Mouse (Mus musculus) ES-Bruce4 (cell line): ENCODE data around the gene Tmem175. TPM values are rescaled to one million over a fixed set of nuclear protein-coding genes. Genes with fewer than 3 reads are reported as not detected.

Source experiments
- H3K27ac ChIP-seq: 2 replicates; pipeline ENCODE4 v1.5.1; 2012; ENCODE audit warnings: low read length, inconsistent platforms; ENCODE audit not compliant: insufficient read depth
- H3K27me3 ChIP-seq: 2 replicates; pipeline ENCODE4 v1.6.1; 2012; ENCODE audit warnings: mild to moderate bottlenecking, low read length, inconsistent platforms; ENCODE audit not compliant: control insufficient read depth, poor library complexity, insufficient read depth, severe bottlenecking
- H3K36me3 ChIP-seq: 2 replicates; pipeline ENCODE4 v1.6.1; 2012; ENCODE audit warnings: inconsistent platforms, mild to moderate bottlenecking, low read length, moderate library complexity; ENCODE audit not compliant: control insufficient read depth, poor library complexity, insufficient read depth, severe bottlenecking
- H3K4me1 ChIP-seq: one replicate; pipeline ENCODE4 v1.8.1; 2011; ENCODE audit warnings: low read length; ENCODE audit not compliant: control insufficient read depth, insufficient read depth
- H3K4me3 ChIP-seq: 2 replicates; pipeline ENCODE4 v1.5.1; 2011; ENCODE audit warnings: low read depth, mild to moderate bottlenecking, low read length
- H3K9ac ChIP-seq: 2 replicates; pipeline ENCODE4 v1.6.1; 2012; ENCODE audit warnings: low read depth, mild to moderate bottlenecking, inconsistent platforms; ENCODE audit not compliant: poor library complexity, severe bottlenecking
- H3K9me3 ChIP-seq: replicated peaks from 2 replicates; pipeline ENCODE4 v1.6.1; 2012; ENCODE audit warnings: mild to moderate bottlenecking, low read length, inconsistent platforms; ENCODE audit not compliant: control insufficient read depth, poor library complexity, insufficient read depth, severe bottlenecking
- CTCF ChIP-seq: IDR thresholded peaks from one replicate; pipeline ENCODE4 v1.8.1; 2011; ENCODE audit warnings: low read depth, low read length
- EP300 ChIP-seq: IDR thresholded peaks from 2 replicates; pipeline ENCODE4 v1.6.1; 2011; ENCODE audit warnings: low read depth, low read length; ENCODE audit not compliant: insufficient read depth
- POLR2A ChIP-seq: IDR thresholded peaks from one replicate; pipeline ENCODE4 v1.8.1; 2011; ENCODE audit warnings: low read length; ENCODE audit not compliant: insufficient read depth
- polyA plus RNA-seq: library from polyadenylated mRNA; stranded (reverse); fragments of >200 nt; gene quantifications from 2 replicates; pipeline ENCODE4 v1.2.4, GENCODE M21; 2011; ENCODE audit warnings: low read depth; ENCODE audit not compliant: missing spikeins, insufficient read depth, insufficient read length

The Tmem175 gene
- polyA plus RNA-seq, 1 experiment = 19.7 TPM

GRCm38 (mm10) chr5:108695861-108696260 is 66.3 kb downstream of the Tmem175 start:
- Histone ChIP-seq H3K27me3 (no peaks in the 10 kb centered on the region), H3K27ac (no peak overlapping the region), H3K36me3 (no peaks in the 10 kb centered on the region), H3K9ac (no peak overlapping the region), H3K4me3 (no peak overlapping the region), H3K9me3 (no peaks in the 10 kb centered on the region), H3K4me1 (no peaks in the 10 kb centered on the region)
- TF ChIP-seq CTCF = no peak
- no peak for TF ChIP-seq EP300
- TF ChIP-seq POLR2A = no peak

GRCm38 (mm10) chr5:108696542-108696941 is 67.0 kb downstream of the Tmem175 start:
- H3K9ac ChIP-seq = no peak overlapping the region
- H3K4me1 ChIP-seq = no peaks in the 10 kb centered on the region
- no peak overlapping the region for H3K4me3 ChIP-seq
- H3K36me3 ChIP-seq = no peaks in the 10 kb centered on the region
- H3K27me3 ChIP-seq = no peaks in the 10 kb centered on the region
- no peaks in the 10 kb centered on the region for H3K9me3 ChIP-seq
- H3K27ac ChIP-seq = no peak overlapping the region
- TF ChIP-seq EP300 (no peak), POLR2A (no peak), CTCF (no peak)

DNA sequence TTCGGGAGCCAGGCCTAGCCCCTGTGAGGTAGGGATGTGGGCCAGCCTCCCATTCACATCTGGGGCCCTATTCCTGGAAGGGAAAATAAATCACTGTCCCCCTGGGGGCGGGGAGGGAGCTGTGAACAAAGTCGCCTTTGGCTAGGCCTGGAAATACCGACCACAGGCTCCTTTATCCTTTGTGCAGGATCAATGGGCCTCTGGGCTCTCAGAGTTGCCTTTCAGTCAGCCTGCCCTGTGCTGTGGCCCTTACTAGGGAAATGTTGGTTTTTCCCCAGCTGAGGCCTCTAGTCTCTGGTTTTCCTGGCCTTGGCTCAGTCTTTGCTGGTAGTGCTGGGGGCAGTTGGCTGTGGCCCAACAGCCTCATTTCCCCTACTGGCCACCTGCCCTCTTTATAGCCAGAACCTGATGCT is 67.8 kb downstream of the Tmem175 start:
- Histone ChIP-seq H3K9ac (no peak overlapping the region), H3K4me3 (no peak overlapping the region), H3K9me3 (no peaks in the 10 kb centered on the region), H3K4me1 (no peaks in the 10 kb centered on the region), H3K36me3 (no peaks in the 10 kb centered on the region), H3K27ac (no peak overlapping the region), H3K27me3 (no peaks in the 10 kb centered on the region)
- TF ChIP-seq EP300 (no peak), POLR2A (no peak), CTCF (no peak)

Other genes starting within 250 kb of the Tmem175 start
- not detected in 2 replicates for gene Pde6b, start 241.4 kb upstream of the Tmem175 start, polyA plus RNA-seq
- gene Atp5k, start 195.3 kb upstream of the Tmem175 start, polyA plus RNA-seq = 233 and 261 TPM in 2 replicates
- 0.62 and 0.63 TPM in 2 replicates for gene Mfsd7a, start 180.9 kb upstream of the Tmem175 start, polyA plus RNA-seq
- 104 and 111 TPM in 2 replicates for gene Pcgf3, start 168.5 kb upstream of the Tmem175 start, polyA plus RNA-seq
- gene Cplx1, start 79.7 kb upstream of the Tmem175 start, polyA plus RNA-seq = 1.2 and 1.8 TPM in 2 replicates
- 55.0 and 63.0 TPM in 2 replicates for gene Gak, start within 50 bp of the Tmem175 start, polyA plus RNA-seq
- gene Idua, start 30.6 kb downstream of the Tmem175 start, polyA plus RNA-seq = 13.8 and 17.4 TPM in 2 replicates
- gene Dgkq, start 39.9 kb downstream of the Tmem175 start, polyA plus RNA-seq = 6.5 and 10.7 TPM in 2 replicates
- gene Slc26a1, start 45.8 kb downstream of the Tmem175 start, polyA plus RNA-seq = not detected in 2 replicates
- gene Fgfrl1, start 62.6 kb downstream of the Tmem175 start, polyA plus RNA-seq = 8.9 and 13.2 TPM in 2 replicates
- not detected in 2 replicates for gene Rnf212, start 145.2 kb downstream of the Tmem175 start, polyA plus RNA-seq
- gene Tmed11, start 165.6 kb downstream of the Tmem175 start, polyA plus RNA-seq = not detected in 2 replicates
- not detected in 2 replicates for gene Vmn2r8, start 179.1 kb downstream of the Tmem175 start, polyA plus RNA-seq
- gene Vmn2r9, start 222.8 kb downstream of the Tmem175 start, polyA plus RNA-seq = not detected in 2 replicates